Mouse (Mus musculus) hindbrain, embryonic 12.5 days (tissue): Measurements from ENCODE around the gene Hmg20a. TPM values are rescaled to one million over a fixed set of nuclear protein-coding genes. Genes with fewer than 3 reads are reported as not detected.

Experiments used
- ATAC-seq: fragments of 200-750 bp; cut with Nextera tagmentation; 2 replicates; pipeline ENCODE4 v1.8.0; 2017; ENCODE audit warnings: moderate TSS enrichment; ENCODE audit not compliant: low FRiP score
- H3K27ac ChIP-seq: fragments of 300-500 bp; sonication (generic); 2 replicates; pipeline ENCODE4 v1.5.1; 2016; ENCODE audit warnings: mild to moderate bottlenecking
- H3K27me3 ChIP-seq: fragments of 300-500 bp; sonication (generic); 2 replicates; pipeline ENCODE4 v1.6.1; 2016; ENCODE audit warnings: mild to moderate bottlenecking
- H3K36me3 ChIP-seq: fragments of 300-500 bp; sonication (generic); 2 replicates; pipeline ENCODE4 v1.6.1; 2016; ENCODE audit warnings: mild to moderate bottlenecking
- H3K4me1 ChIP-seq: fragments of 300-500 bp; sonication (generic); 2 replicates; pipeline ENCODE4 v1.6.1; 2016
- H3K4me2 ChIP-seq: fragments of 300-500 bp; sonication (generic); replicated peaks from 2 replicates; pipeline ENCODE4 v1.6.1; 2016; ENCODE audit warnings: mild to moderate bottlenecking
- H3K4me3 ChIP-seq: fragments of 300-500 bp; sonication (generic); 2 replicates; pipeline ENCODE4 v1.5.1; 2016; ENCODE audit warnings: mild to moderate bottlenecking
- H3K9ac ChIP-seq: fragments of 300-500 bp; sonication (generic); 2 replicates; pipeline ENCODE4 v1.6.1; 2016; ENCODE audit warnings: mild to moderate bottlenecking, moderate library complexity
- H3K9me3 ChIP-seq: fragments of 300-500 bp; sonication (generic); replicated peaks from 2 replicates; pipeline ENCODE4 v1.6.1; 2016; ENCODE audit warnings: mild to moderate bottlenecking
- WGBS: fragments of 180-500 bp; shearing (Covaris S2); methylation state at CpG from one replicate; pipeline ENCODE4 v1.1.7; 2016; 5-methylcytosine and 5-hydroxymethylcytosine counted together
- polyA plus RNA-seq: library from polyadenylated mRNA; unstranded; fragments of >200 nt; fragmentation: Nextera tagmentation; extraction: Ambion mirVana; gene quantifications from 2 replicates; pipeline ENCODE4 v1.2.1, GENCODE M21; 2016

Gene Hmg20a
- polyA plus RNA-seq, 1 experiment from 2014 or later: 83.1 TPM

- no peaks in the 10 kb centered on the region for H3K36me3 ChIP-seq
- no peak overlapping the region for H3K27ac ChIP-seq
- ATAC-seq: no peak
- no peak overlapping the region for H3K9ac ChIP-seq
- no peaks in the 10 kb centered on the region for H3K9me3 ChIP-seq
- H3K4me3 ChIP-seq: no peak overlapping the region
- no peaks in the 10 kb centered on the region for H3K27me3 ChIP-seq
- no peaks in the 10 kb centered on the region for H3K4me1 ChIP-seq
- no peak overlapping the region for H3K4me2 ChIP-seq
- WGBS: 90% methylated on average over 2 of the region's 2 CpGs
Observed at GRCm38 (mm10) chr9:56453038-56453815, 34.8 kb downstream of the Hmg20a start.

- H3K9ac ChIP-seq: no peak overlapping the region
- 96% methylated on average over 3 of the region's 3 CpGs for WGBS
- no peaks in the 10 kb centered on the region for H3K27me3 ChIP-seq
- no peak overlapping the region for H3K4me3 ChIP-seq
- no peak overlapping the region for H3K27ac ChIP-seq
- H3K4me2 ChIP-seq: no peak overlapping the region
- no peaks in the 10 kb centered on the region; the same call in 1 of the 2 replicates for H3K36me3 ChIP-seq
- no peaks in the 10 kb centered on the region for H3K4me1 ChIP-seq
- H3K9me3 ChIP-seq: no peaks in the 10 kb centered on the region
- no peak for ATAC-seq
Observed at GRCm38 (mm10) chr9:56456426-56456825, 38.0 kb downstream of the Hmg20a start.

DNA sequence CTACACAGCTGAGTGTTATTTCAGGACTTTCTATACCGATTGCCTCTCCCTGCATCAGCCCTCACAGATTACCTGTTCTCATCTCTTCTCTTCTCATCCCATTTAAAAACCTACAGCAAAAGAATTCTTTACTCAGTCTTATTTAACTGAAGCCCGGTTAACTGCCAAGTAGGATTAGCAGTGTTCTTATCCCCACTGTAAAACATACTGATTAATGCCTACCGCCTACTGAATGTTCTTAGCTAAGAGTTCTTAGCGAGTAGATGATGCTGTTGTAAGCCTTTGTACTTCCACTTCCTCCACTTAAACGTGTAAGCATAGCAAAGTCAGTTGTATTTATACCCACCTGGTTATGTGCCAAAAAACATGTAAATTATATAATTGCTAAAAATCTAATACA is 42.6 kb downstream of the Hmg20a start:
- H3K4me3 ChIP-seq: no peak overlapping the region
- peaks cover 11% of the 10 kb centered on the region for H3K4me1 ChIP-seq
- no peak overlapping the region for H3K27ac ChIP-seq
- no peak overlapping the region for H3K9ac ChIP-seq
- no peaks in the 10 kb centered on the region; the same call in 1 of the 2 replicates for H3K36me3 ChIP-seq
- H3K9me3 ChIP-seq: no peaks in the 10 kb centered on the region
- no peak for ATAC-seq
- no peak overlapping the region for H3K4me2 ChIP-seq
- H3K27me3 ChIP-seq: no peaks in the 10 kb centered on the region
- WGBS: 88% methylated on average over 5 of the region's 5 CpGs

DNA sequence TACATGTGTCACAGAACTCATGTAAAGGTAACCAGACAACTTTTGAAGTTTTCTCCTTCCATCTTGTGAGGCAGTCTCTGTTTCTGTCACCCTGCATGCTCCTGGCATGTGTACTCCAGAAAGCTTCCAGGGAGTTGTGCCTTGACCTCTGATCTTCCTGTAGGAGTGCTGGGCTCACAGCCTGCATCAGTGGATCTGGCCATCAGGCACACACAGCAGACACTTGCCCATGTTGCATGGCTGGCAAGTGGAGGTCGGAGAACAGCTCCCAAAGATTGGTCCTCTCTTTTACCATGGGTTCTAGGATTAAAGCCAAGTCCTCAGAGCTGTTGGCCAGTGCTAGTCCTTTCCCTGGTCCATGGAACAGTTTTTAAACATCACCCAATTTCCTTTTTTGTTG is 44.2 kb downstream of the Hmg20a start:
- H3K4me3 ChIP-seq: no peak overlapping the region
- 88% methylated on average over 1 of the region's 1 CpGs for WGBS
- H3K27me3 ChIP-seq: no peaks in the 10 kb centered on the region

DNA sequence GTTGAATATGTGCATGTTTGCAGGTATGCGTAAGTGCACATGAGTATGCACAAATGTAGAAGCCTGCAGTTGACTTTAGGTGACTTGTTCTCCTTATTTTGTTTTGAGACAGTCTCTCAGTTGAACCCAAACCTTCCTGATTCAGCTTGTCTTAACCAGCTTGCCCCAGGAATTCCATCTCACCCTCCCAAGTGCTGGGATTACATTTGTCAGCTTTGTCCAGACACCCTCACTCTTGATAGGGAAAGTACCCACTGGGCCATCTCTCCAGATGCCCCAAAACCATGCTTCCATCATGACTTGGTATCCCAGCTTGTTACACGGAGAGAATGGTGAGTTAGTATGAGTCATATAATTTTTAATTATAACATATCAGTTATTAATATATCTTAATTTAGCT is 44.6 kb downstream of the Hmg20a start:
- Histone ChIP-seq H3K9me3 (no peaks in the 10 kb centered on the region), H3K9ac (no peak overlapping the region), H3K27ac (no peak overlapping the region), H3K4me3 (no peak overlapping the region), H3K27me3 (no peaks in the 10 kb centered on the region), H3K36me3 (peaks cover 5% of the 10 kb centered on the region; the same call in 1 of the 2 replicates), H3K4me2 (no peak overlapping the region), H3K4me1 (peaks cover 11% of the 10 kb centered on the region)
- 92% methylated on average over 2 of the region's 2 CpGs for WGBS
- ATAC-seq: no peak

More for the DNA sequence above, 44.2 kb downstream of the Hmg20a start:
- no peak overlapping the region for H3K27ac ChIP-seq
- H3K36me3 ChIP-seq: peaks cover under 1% of the 10 kb centered on the region; the same call in 1 of the 2 replicates
- peaks cover 11% of the 10 kb centered on the region for H3K4me1 ChIP-seq
- ATAC-seq: no peak
- H3K4me2 ChIP-seq: no peak overlapping the region
- no peaks in the 10 kb centered on the region for H3K9me3 ChIP-seq
- H3K9ac ChIP-seq: no peak overlapping the region

GRCm38 (mm10) chr9:56463686-56464515 is 45.5 kb downstream of the Hmg20a start:
- ATAC-seq: no peak
- Histone ChIP-seq H3K9me3 (no peaks in the 10 kb centered on the region), H3K27ac (no peak overlapping the region; the same call in 1 of the 2 replicates), H3K4me1 (peaks cover 11% of the 10 kb centered on the region), H3K4me2 (no peak overlapping the region), H3K36me3 (0 out of 2 replicates have a peak, but pooled peaks cover 6% of the 10 kb centered on the region), H3K4me3 (no peak overlapping the region), H3K9ac (no peak overlapping the region), H3K27me3 (no peaks in the 10 kb centered on the region)
- WGBS: 62% methylated on average over 4 of the region's 4 CpGs

GRCm38 (mm10) chr9:56464863-56465654 is 46.6 kb downstream of the Hmg20a start:
- H3K4me1 ChIP-seq: peaks cover 11% of the 10 kb centered on the region
- ATAC-seq: no peak
- peaks cover 9% of the 10 kb centered on the region; the same call in 1 of the 2 replicates for H3K36me3 ChIP-seq
- peak overlapping the region; percentile 71 for H3K27ac ChIP-seq
- no peaks in the 10 kb centered on the region for H3K9me3 ChIP-seq
- peak overlapping the region; percentile 15; the same call in 1 of the 2 replicates for H3K9ac ChIP-seq
- WGBS: 36% methylated on average over 23 of the region's 23 CpGs
- H3K4me2 ChIP-seq: peak overlapping the region; percentile 30
- H3K27me3 ChIP-seq: no peaks in the 10 kb centered on the region
- H3K4me3 ChIP-seq: no peak overlapping the region

DNA sequence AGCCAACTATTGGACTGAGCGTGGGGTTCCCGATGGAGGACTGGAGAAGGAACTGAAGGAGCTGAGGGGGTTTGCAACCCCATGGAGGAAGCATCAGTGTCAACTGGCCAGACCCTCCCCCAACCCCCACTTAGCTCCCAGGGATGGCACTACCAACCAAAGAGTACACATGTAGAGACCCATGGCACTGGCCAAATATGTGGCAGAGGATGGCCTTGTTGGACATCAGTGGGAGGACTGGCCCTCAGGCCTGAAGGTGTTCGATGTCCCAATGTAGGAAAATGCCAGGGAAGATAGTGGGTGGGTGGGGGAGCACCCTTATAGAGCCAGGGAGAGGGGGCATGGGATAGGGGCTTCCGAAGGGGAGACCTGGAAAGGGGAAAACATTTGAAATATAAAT is 47.8 kb downstream of the Hmg20a start:
- no peak for ATAC-seq
- Histone ChIP-seq H3K4me1 (peaks cover 11% of the 10 kb centered on the region), H3K9me3 (no peaks in the 10 kb centered on the region), H3K36me3 (peaks cover 9% of the 10 kb centered on the region; the same call in 1 of the 2 replicates), H3K9ac (no peak overlapping the region), H3K27ac (no peak overlapping the region), H3K4me3 (no peak overlapping the region), H3K27me3 (no peaks in the 10 kb centered on the region), H3K4me2 (no peak overlapping the region)
- WGBS: 100% methylated on average over 4 of the region's 4 CpGs

DNA sequence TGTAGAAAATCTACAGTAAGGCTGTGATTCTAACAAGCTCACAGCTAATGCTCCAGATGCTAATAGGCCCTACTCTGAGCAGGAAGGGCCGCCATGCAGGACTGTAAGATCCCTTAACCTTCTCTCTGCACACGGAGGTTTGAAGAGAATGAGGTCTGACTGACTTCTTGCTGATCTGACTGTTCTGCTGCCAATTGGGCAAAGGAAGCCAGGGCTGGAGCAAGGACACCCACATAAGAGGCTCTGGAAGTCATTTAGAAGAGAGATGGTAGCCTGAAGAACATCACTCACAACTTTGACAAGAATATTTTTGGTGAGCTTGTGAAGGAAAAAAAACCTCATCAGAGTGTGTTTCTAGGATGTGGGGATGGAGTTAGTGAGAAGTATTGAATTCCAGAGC is 51.2 kb downstream of the Hmg20a start:
- peaks cover 8% of the 10 kb centered on the region for H3K4me1 ChIP-seq
- H3K36me3 ChIP-seq: peaks cover 26% of the 10 kb centered on the region
- H3K4me3 ChIP-seq: no peak overlapping the region
- WGBS: 39% methylated on average over 2 of the region's 2 CpGs
- H3K9ac ChIP-seq: no peak overlapping the region
- H3K27ac ChIP-seq: no peak overlapping the region
- no peaks in the 10 kb centered on the region for H3K9me3 ChIP-seq
- no peaks in the 10 kb centered on the region for H3K27me3 ChIP-seq
- H3K4me2 ChIP-seq: no peak overlapping the region
- no peak for ATAC-seq

- no peak overlapping the region for H3K4me3 ChIP-seq
Observed at GRCm38 (mm10) chr9:56470291-56470690, 51.9 kb downstream of the Hmg20a start.

DNA sequence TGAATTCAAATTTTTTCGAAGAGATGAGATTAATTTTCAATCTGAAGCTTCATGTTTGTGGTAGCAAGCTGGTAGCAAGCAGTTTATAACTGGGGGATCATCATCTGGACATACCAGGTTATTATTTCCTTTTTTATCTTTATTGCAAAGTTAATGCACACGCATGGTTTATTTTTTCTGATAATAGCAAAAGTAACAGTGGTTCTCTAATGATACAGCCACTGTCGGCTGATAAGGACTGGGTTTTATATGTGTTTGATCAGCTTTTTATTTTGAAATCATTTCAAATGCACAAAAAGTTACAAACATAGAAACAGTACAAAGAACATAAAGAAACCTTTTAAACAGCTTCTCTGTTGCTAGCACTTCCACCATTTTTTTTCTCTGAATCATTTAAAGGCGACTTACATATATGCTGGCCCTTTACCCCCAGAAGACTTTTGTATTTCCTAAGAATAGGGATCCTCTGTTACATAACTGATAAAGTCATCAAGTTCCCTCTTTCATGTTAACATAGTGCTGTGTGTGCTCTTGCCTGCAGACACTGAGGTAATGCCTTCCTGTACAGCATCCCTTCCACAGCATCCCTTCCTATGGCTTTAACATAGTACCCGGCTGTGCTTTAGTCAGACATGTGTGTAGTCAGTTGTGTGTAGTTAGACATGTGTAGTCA is 60.7 kb downstream of the Hmg20a start:
- H3K36me3 ChIP-seq: peaks cover 24% of the 10 kb centered on the region
- no peaks in the 10 kb centered on the region for H3K9me3 ChIP-seq
- no peak overlapping the region for H3K4me3 ChIP-seq
- H3K9ac ChIP-seq: no peak overlapping the region
- H3K27me3 ChIP-seq: no peaks in the 10 kb centered on the region
- no peak overlapping the region for H3K27ac ChIP-seq
- no peak for ATAC-seq
- 95% methylated on average over 5 of the region's 5 CpGs for WGBS
- H3K4me1 ChIP-seq: no peaks in the 10 kb centered on the region
- no peak overlapping the region for H3K4me2 ChIP-seq

More at GRCm38 (mm10) chr9:56470291-56470690, 51.9 kb downstream of the Hmg20a start:
- Histone ChIP-seq H3K27me3 (no peaks in the 10 kb centered on the region), H3K27ac (no peak overlapping the region), H3K4me1 (peaks cover 2% of the 10 kb centered on the region), H3K4me2 (no peak overlapping the region), H3K9ac (no peak overlapping the region), H3K9me3 (no peaks in the 10 kb centered on the region), H3K36me3 (peaks cover 29% of the 10 kb centered on the region)
- ATAC-seq: no peak
- 30% methylated on average over 7 of the region's 7 CpGs for WGBS
